Mouse (Mus musculus) midbrain, postnatal 0 days (tissue): Measurements from ENCODE around the gene Arfip1. TPM values are rescaled to one million over a fixed set of nuclear protein-coding genes. Genes with fewer than 3 reads are reported as not detected.

Experiments
- ATAC-seq: fragments of 200-750 bp; cut with Nextera tagmentation; 2 replicates; pipeline ENCODE4 v1.8.0; 2017; ENCODE audit warnings: moderate number of reproducible peaks, mild to moderate bottlenecking, moderate TSS enrichment, moderate library complexity; ENCODE audit not compliant: low FRiP score
- DNase-seq: peaks from one replicate; pipeline ENCODE4 v3.0.0-alpha.2; 2015; ENCODE audit warnings: low spot score
- H3K27ac ChIP-seq: fragments of 300-500 bp; sonication (generic); 2 replicates; pipeline ENCODE4 v1.5.1; 2014; ENCODE audit warnings: low read depth, mild to moderate bottlenecking, low read length, mixed read lengths
- H3K27me3 ChIP-seq: fragments of 300-500 bp; sonication (generic); 2 replicates; pipeline ENCODE4 v1.6.1; 2014; ENCODE audit warnings: low read length, control low read depth, mixed read lengths; ENCODE audit not compliant: insufficient read depth
- H3K36me3 ChIP-seq: fragments of 300-500 bp; sonication (generic); 2 replicates; pipeline ENCODE4 v1.6.1; 2014; ENCODE audit warnings: low read length, control low read depth, mixed read lengths; ENCODE audit not compliant: insufficient read depth
- H3K4me1 ChIP-seq: fragments of 300-500 bp; sonication (generic); 2 replicates; pipeline ENCODE4 v1.6.1; 2014; ENCODE audit warnings: mild to moderate bottlenecking, control low read depth, antibody characterized with exemption, low read length, mixed read lengths; ENCODE audit not compliant: insufficient read depth
- H3K4me2 ChIP-seq: fragments of 300-500 bp; sonication (generic); 2 replicates; pipeline ENCODE4 v1.6.1; 2014; ENCODE audit warnings: low read depth, mild to moderate bottlenecking, low read length, mixed read lengths; ENCODE audit not compliant: poor library complexity, severe bottlenecking
- H3K4me3 ChIP-seq: fragments of 300-500 bp; sonication (generic); 2 replicates; pipeline ENCODE4 v1.5.1; 2014; ENCODE audit warnings: low read depth, mild to moderate bottlenecking, low read length, moderate library complexity
- H3K9ac ChIP-seq: fragments of 300-500 bp; sonication (generic); replicated peaks from 2 replicates; pipeline ENCODE4 v1.6.1; 2014; ENCODE audit warnings: mild to moderate bottlenecking, low read length, moderate library complexity, mixed read lengths; ENCODE audit not compliant: poor library complexity, severe bottlenecking
- H3K9me3 ChIP-seq: fragments of 300-500 bp; sonication (generic); 2 replicates; pipeline ENCODE4 v1.6.1; 2016; ENCODE audit warnings: low read length, control low read depth
- CTCF ChIP-seq: IDR thresholded peaks from 2 replicates; pipeline ENCODE4 v1.5.1; 2016; ENCODE audit warnings: antibody characterized with exemption, mild to moderate bottlenecking
- WGBS: fragments of 180-500 bp; shearing (Covaris S2); extraction: QIAGEN DNeasy Blood & Tissue Kit; methylation state at CpG from one replicate; pipeline ENCODE4 v1.1.7; 2014; 5-methylcytosine and 5-hydroxymethylcytosine counted together
- polyA plus RNA-seq: library from polyadenylated mRNA; unstranded; fragments of >200 nt; fragmentation: Nextera tagmentation; extraction: Ambion mirVana; gene quantifications from 2 replicates; pipeline ENCODE4 v1.2.1, GENCODE M21; 2015
- total RNA-seq: library from RNA; depleted of rRNA; stranded (reverse); fragments of >200 nt; gene quantifications from 2 replicates; pipeline ENCODE4 v1.2.3, GENCODE M21; 2014; rRNA removed

Arfip1 gene
- total and polyA plus RNA-seq, 2 experiments from 2014 or later: 20.2 to 21.2 TPM

DNA sequence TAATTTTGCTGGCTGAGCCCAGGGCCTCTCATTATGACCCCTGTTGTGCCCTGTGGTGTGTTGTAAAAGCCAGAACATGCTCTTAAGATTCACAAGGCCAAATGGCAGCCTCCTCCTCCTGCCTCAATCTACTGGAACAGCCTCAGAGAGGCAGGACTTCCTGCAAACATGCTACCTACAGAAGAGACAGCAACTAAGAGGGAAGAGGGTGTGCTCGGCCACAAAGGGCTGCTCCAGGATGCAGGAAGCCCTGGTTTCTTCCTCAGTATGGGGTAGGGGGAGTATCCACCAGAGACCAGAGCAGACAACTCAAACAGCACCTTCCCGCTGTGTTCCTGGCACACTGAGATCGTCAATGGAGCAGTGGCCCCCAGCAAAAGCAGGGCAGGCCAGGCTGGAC lies 121.9 kb downstream of the Arfip1 start:
- ATAC-seq (no peak), DNase-seq (no peak)
- no peaks in the 10 kb centered on the region for H3K27me3 ChIP-seq
- no peaks in the 10 kb centered on the region for H3K9me3 ChIP-seq
- no peak overlapping the region for H3K27ac ChIP-seq
- no peak overlapping the region for H3K4me2 ChIP-seq
- no peak overlapping the region for H3K9ac ChIP-seq
- H3K36me3 ChIP-seq: no peaks in the 10 kb centered on the region
- H3K4me3 ChIP-seq: no peak overlapping the region
- no peaks in the 10 kb centered on the region for H3K4me1 ChIP-seq
- 43% methylated on average over 3 of the region's 3 CpGs for WGBS
- TF ChIP-seq CTCF: no peak

DNA sequence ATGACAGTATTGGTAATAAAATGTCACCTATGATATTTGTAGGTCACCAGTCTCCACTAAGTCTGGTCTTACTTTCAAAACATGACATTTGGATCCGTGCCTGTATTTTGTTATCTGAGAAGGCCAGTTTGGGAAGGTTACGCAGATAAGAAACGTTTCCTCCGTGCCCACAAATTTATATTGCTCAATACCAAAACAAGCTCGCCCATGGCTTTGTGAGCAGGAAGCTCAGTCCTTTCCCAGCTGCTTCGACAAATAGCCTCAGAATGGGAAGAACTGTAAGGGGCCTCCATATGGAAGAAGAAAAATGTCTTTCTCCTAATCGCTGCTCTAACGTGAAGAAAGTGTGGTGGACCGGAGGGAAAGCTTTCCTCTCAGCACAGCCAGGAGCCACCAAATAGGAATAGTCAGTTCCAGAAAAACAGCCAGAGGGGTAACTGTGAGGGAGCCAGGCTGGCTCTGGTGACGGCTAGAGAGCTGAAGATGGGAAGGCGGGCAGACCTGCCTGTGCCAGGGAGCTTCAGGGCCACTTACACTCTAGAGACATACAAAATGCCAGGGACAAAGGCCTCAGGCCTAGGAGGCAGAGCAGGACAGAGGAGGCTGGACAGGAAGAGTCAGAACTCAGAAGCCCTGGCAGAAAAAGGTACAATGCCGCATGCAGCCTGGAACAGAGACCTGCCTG lies 126.5 kb downstream of the Arfip1 start:
- Histone ChIP-seq H3K4me1 (no peaks in the 10 kb centered on the region), H3K27ac (no peak overlapping the region), H3K4me2 (no peak overlapping the region), H3K9me3 (no peaks in the 10 kb centered on the region), H3K4me3 (no peak overlapping the region), H3K9ac (no peak overlapping the region), H3K27me3 (no peaks in the 10 kb centered on the region), H3K36me3 (no peaks in the 10 kb centered on the region)
- DNase-seq (no peak), ATAC-seq (no peak)
- 69% methylated on average over 12 of the region's 12 CpGs for WGBS
- no peak for TF ChIP-seq CTCF

DNA sequence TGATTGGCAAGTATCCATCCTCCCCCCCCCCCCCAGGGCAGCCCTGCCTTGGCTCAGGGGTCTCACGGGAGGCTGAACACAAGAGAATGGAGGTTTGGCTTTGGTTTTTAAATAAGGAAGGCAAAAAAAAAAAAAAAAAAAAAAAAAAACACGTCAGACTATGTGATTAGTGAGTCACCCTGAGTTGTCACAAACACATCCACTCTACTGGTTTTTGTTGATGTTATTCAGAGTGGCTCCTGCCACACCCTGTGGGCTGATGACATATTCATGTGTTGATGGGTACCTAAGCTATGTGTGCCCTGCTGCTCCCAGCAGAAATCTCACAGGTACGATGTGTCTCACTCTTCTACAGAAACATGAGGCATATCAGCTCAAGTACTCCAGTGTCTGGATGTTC lies 131.8 kb downstream of the Arfip1 start:
- Histone ChIP-seq H3K36me3 (no peaks in the 10 kb centered on the region; the same call in 1 of the 2 replicates), H3K4me1 (no peaks in the 10 kb centered on the region), H3K9me3 (no peaks in the 10 kb centered on the region), H3K27ac (no peak overlapping the region), H3K9ac (no peak overlapping the region), H3K27me3 (no peaks in the 10 kb centered on the region), H3K4me3 (no peak overlapping the region), H3K4me2 (no peak overlapping the region)
- ATAC-seq (no peak), DNase-seq (no peak)
- TF ChIP-seq CTCF: no peak
- 41% methylated on average over 3 of the region's 3 CpGs for WGBS

GRCm38 (mm10) chr3:84449015-84449414 lies 133.4 kb downstream of the Arfip1 start:
- ATAC-seq: no peak
- H3K9me3 ChIP-seq: no peaks in the 10 kb centered on the region
- no peak overlapping the region for H3K4me2 ChIP-seq
- H3K27me3 ChIP-seq: no peaks in the 10 kb centered on the region
- H3K4me3 ChIP-seq: no peak overlapping the region
- TF ChIP-seq CTCF: no peak
- no peak overlapping the region for H3K9ac ChIP-seq
- H3K4me1 ChIP-seq: no peaks in the 10 kb centered on the region
- H3K27ac ChIP-seq: no peak overlapping the region
- H3K36me3 ChIP-seq: peaks cover 7% of the 10 kb centered on the region
- WGBS: 84% methylated on average over 9 of the region's 9 CpGs
- no peak for DNase-seq

GRCm38 (mm10) chr3:84447803-84448202 lies 134.6 kb downstream of the Arfip1 start:
- H3K4me2 ChIP-seq: no peak overlapping the region
- no peak overlapping the region for H3K4me3 ChIP-seq
- H3K27me3 ChIP-seq: no peaks in the 10 kb centered on the region; the same call in 1 of the 2 replicates
- WGBS: 61% methylated on average over 5 of the region's 5 CpGs
- no peaks in the 10 kb centered on the region for H3K4me1 ChIP-seq
- H3K36me3 ChIP-seq: peaks cover 7% of the 10 kb centered on the region
- no peak overlapping the region for H3K27ac ChIP-seq
- DNase-seq (no peak), ATAC-seq (no peak)
- no peak overlapping the region for H3K9ac ChIP-seq
- no peaks in the 10 kb centered on the region for H3K9me3 ChIP-seq
- TF ChIP-seq CTCF: no peak

Other genes starting within 250 kb of the Arfip1 start
- gene Fhdc1, start 102.2 kb downstream of the Arfip1 start, total RNA-seq: 3.7 and 3.8 TPM in 2 replicates
- gene Fhdc1, start 102.2 kb downstream of the Arfip1 start, polyA plus RNA-seq: 3.0 TPM in 2 replicates
- gene Tigd4, start 10.9 kb upstream of the Arfip1 start, total RNA-seq: not detected in 2 replicates
- not detected in 2 replicates for gene Tigd4, start 10.9 kb upstream of the Arfip1 start, polyA plus RNA-seq
- 0.42 TPM in 1 of 2 replicates, not detected in the other for gene Tmem154, start 83.6 kb upstream of the Arfip1 start, total RNA-seq
- 0.86 and 2.0 TPM in 2 replicates for gene Tmem154, start 83.6 kb upstream of the Arfip1 start, polyA plus RNA-seq
- 42.1 and 46.9 TPM in 2 replicates for gene Fbxw7, start 232.6 kb upstream of the Arfip1 start, total RNA-seq
- 34.4 TPM in 2 replicates for gene Fbxw7, start 232.6 kb upstream of the Arfip1 start, polyA plus RNA-seq